ENCODE assay signal across 19 mouse cellular contexts in genomic region chr2:68944898-68945297, GRCm38 (mm10).
DNase-seq lines count a peak whose midpoint lies in the region; ATAC-seq and TF ChIP-seq lines count a peak whose summit lies in the region.
"Had no signal": no experiment of that assay in that cellular context is flagged by ENCODE, and none has a peak within 500 bp of the region (broad histone marks: within the 10 kb centered on the region; RNA-seq: fewer than 3 reads in every experiment).

No protein-coding gene starts in this region.

- peak overlapping the region; percentile 77 for H3K27ac ChIP-seq in liver, adult 2 months (replicated peaks; ENCODE audit: insufficient read depth, low read depth, low read length)
- no peak overlapping the region for H3K27ac ChIP-seq in liver, embryonic 11.5 days (ENCODE audit: low read depth, low read length)
- no peak overlapping the region for H3K27ac ChIP-seq in intestine, embryonic 16.5 days (ENCODE audit: low read length)
- H3K27ac ChIP-seq in kidney, postnatal 0 days, result no peak overlapping the region
- H3K27ac ChIP-seq in small intestine, adult 2 months (ENCODE audit: insufficient read depth, low read depth, low read length), result peak overlapping the region; percentile 73
- H3K27ac ChIP-seq: embryonic facial prominence, embryonic 15.5 days; forebrain, embryonic 13.5 days; gastrocnemius, adult 2 months; limb, embryonic 12.5 days; neural tube, embryonic 12.5 days; stomach, embryonic 15.5 days had no signal

- ATAC-seq in liver, embryonic 11.5 days (replicated peaks; ENCODE audit: low FRiP score), result no peak
- peak; percentile 83 for ATAC-seq in intestine, embryonic 16.5 days
- ATAC-seq in kidney, postnatal 0 days (replicated peaks; ENCODE audit: low FRiP score, low read depth), result no peak; the same call in 1 of the 2 replicates
- ATAC-seq: activated CD4-positive, CD25-positive, alpha-beta regulatory T cell, adult 4 months; forebrain, embryonic 13.5 days; inflammation-experienced regulatory T-cells, adult 6 months; midbrain, embryonic 16.5 days had no signal

- no peak overlapping the region for H3K4me2 ChIP-seq in liver, embryonic 11.5 days
- H3K4me2 ChIP-seq in intestine, embryonic 16.5 days (ENCODE audit: low read depth, low read length), result no peak overlapping the region
- H3K4me2 ChIP-seq in kidney, postnatal 0 days (ENCODE audit: low read length), result no peak overlapping the region
- H3K4me2 ChIP-seq: embryonic facial prominence, embryonic 15.5 days; forebrain, embryonic 13.5 days; limb, embryonic 12.5 days; neural tube, embryonic 12.5 days; stomach, embryonic 15.5 days had no signal

- no peaks in the 10 kb centered on the region for H3K27me3 ChIP-seq in liver, adult 2 months (ENCODE audit: control insufficient read depth, insufficient read depth, low read length)
- no peaks in the 10 kb centered on the region for H3K27me3 ChIP-seq in liver, embryonic 11.5 days (replicated peaks; ENCODE audit: control insufficient read depth, insufficient read depth, low read length)
- H3K27me3 ChIP-seq in intestine, embryonic 16.5 days (replicated peaks; ENCODE audit: control insufficient read depth, insufficient read depth, low read length), result no peaks in the 10 kb centered on the region
- no peaks in the 10 kb centered on the region for H3K27me3 ChIP-seq in kidney, postnatal 0 days (ENCODE audit: insufficient read depth, low read length)
- H3K27me3 ChIP-seq in small intestine, adult 2 months (ENCODE audit: control insufficient read depth, insufficient read depth, low read length), result no peaks in the 10 kb centered on the region
- H3K27me3 ChIP-seq: embryonic facial prominence, embryonic 15.5 days; forebrain, embryonic 13.5 days; limb, embryonic 12.5 days; neural tube, embryonic 12.5 days; stomach, embryonic 15.5 days had no signal

- 6% methylated on average over 2 of the region's 2 CpGs for WGBS in liver, adult 2 months
- WGBS in liver, embryonic 11.5 days, result 63% methylated on average over 2 of the region's 2 CpGs
- 24% methylated on average over 2 of the region's 2 CpGs for WGBS in intestine, embryonic 16.5 days
- 30% methylated on average over 2 of the region's 2 CpGs for WGBS in kidney, postnatal 0 days
- WGBS in small intestine, adult 2 months, result 13% methylated on average over 2 of the region's 2 CpGs

- no peak overlapping the region for H3K4me3 ChIP-seq in liver, adult 2 months (ENCODE audit: insufficient read depth, low read depth, low read length)
- no peak overlapping the region for H3K4me3 ChIP-seq in liver, embryonic 11.5 days (ENCODE audit: low read depth, low read length)
- no peak overlapping the region for H3K4me3 ChIP-seq in intestine, embryonic 16.5 days (ENCODE audit: low read length)
- H3K4me3 ChIP-seq in kidney, postnatal 0 days (replicated peaks; ENCODE audit: low read depth, low read length), result no peak overlapping the region
- no peak overlapping the region for H3K4me3 ChIP-seq in small intestine, adult 2 months (ENCODE audit: low read depth, low read length)
- H3K4me3 ChIP-seq: embryonic facial prominence, embryonic 15.5 days; forebrain, embryonic 13.5 days; gastrocnemius, adult 2 months; limb, embryonic 12.5 days; neural tube, embryonic 12.5 days; stomach, embryonic 15.5 days had no signal

- no peak for TF ChIP-seq CTCF in liver, adult 2 months (IDR thresholded peaks at IDR 0.05; ENCODE audit: low read depth, low read length)
- no peak for TF ChIP-seq CTCF in kidney, postnatal 0 days (IDR thresholded peaks at IDR 0.05; ENCODE audit: low read depth)
- no peak for TF ChIP-seq CTCF in small intestine, adult 2 months (IDR thresholded peaks at IDR 0.05; ENCODE audit: extremely low read depth, insufficient read length, insufficient replicate concordance, low read depth, low read length)

- no peaks in the 10 kb centered on the region for H3K36me3 ChIP-seq in liver, adult 2 months (ENCODE audit: control insufficient read depth, insufficient read depth, low read length)
- H3K36me3 ChIP-seq in liver, embryonic 11.5 days (ENCODE audit: control insufficient read depth, insufficient read depth, low read length), result no peaks in the 10 kb centered on the region
- no peaks in the 10 kb centered on the region for H3K36me3 ChIP-seq in intestine, embryonic 16.5 days (ENCODE audit: control insufficient read depth, insufficient read depth, low read length)
- H3K36me3 ChIP-seq in kidney, postnatal 0 days (ENCODE audit: insufficient read depth, low read length), result no peaks in the 10 kb centered on the region
- H3K36me3 ChIP-seq in small intestine, adult 2 months (ENCODE audit: control insufficient read depth, insufficient read depth, low read length), result peaks cover 10% of the 10 kb centered on the region
- H3K36me3 ChIP-seq: stomach, embryonic 15.5 days had no signal

- H3K9ac ChIP-seq in liver, adult 2 months (ENCODE audit: low read depth, low read length), result no peak overlapping the region
- no peak overlapping the region for H3K9ac ChIP-seq in liver, embryonic 11.5 days (ENCODE audit: low read depth, low read length)
- H3K9ac ChIP-seq in intestine, embryonic 16.5 days (ENCODE audit: low read depth, low read length), result no peak overlapping the region
- no peak overlapping the region for H3K9ac ChIP-seq in kidney, postnatal 0 days (ENCODE audit: low read depth, low read length)
- H3K9ac ChIP-seq: embryonic facial prominence, embryonic 15.5 days; forebrain, embryonic 13.5 days; limb, embryonic 12.5 days; neural tube, embryonic 12.5 days; stomach, embryonic 15.5 days had no signal

- TF ChIP-seq POLR2A in liver, adult 2 months (IDR thresholded peaks at IDR 0.05; ENCODE audit: extremely low read depth, insufficient read depth, low read length), result no peak
- no peak for TF ChIP-seq POLR2A in small intestine, adult 2 months (IDR thresholded peaks at IDR 0.05; ENCODE audit: low read depth, low read length)

- peak; percentile 91 for DNase-seq in liver, adult 2 months (ENCODE audit: extremely low read depth, low read depth, low spot score)
- no peak for DNase-seq in liver, embryonic 11.5 days (ENCODE audit: low spot score)
- peak; percentile 84 for DNase-seq in kidney, postnatal 0 days (ENCODE audit: low spot score)
- DNase-seq in frontal cortex, adult 2 months (ENCODE audit: extremely low spot score in 1 of 2, low spot score in 1 of 2), result no peak
- DNase-seq in B cell, adult 2 months, result no peak
- DNase-seq: gastrocnemius, adult 2 months; heart, postnatal 36 days; thymus, postnatal 4 days had no signal

- peaks cover 4% of the 10 kb centered on the region for H3K79me2 ChIP-seq in liver, adult 2 months (ENCODE audit: control insufficient read depth, insufficient read depth, low read length)

- H3K9me3 ChIP-seq in liver, embryonic 11.5 days (ENCODE audit: control insufficient read depth, low read length), result no peaks in the 10 kb centered on the region
- H3K9me3 ChIP-seq in intestine, embryonic 16.5 days (ENCODE audit: control insufficient read depth, low read length), result no peaks in the 10 kb centered on the region
- no peaks in the 10 kb centered on the region for H3K9me3 ChIP-seq in kidney, postnatal 0 days (replicated peaks; ENCODE audit: low read length)
- H3K9me3 ChIP-seq: embryonic facial prominence, embryonic 15.5 days; forebrain, embryonic 13.5 days; G1E; neural tube, embryonic 12.5 days; stomach, embryonic 15.5 days had no signal

- peaks cover 19% of the 10 kb centered on the region for H3K4me1 ChIP-seq in liver, adult 2 months (ENCODE audit: control insufficient read depth, insufficient read depth, low read length)
- peaks cover 25% of the 10 kb centered on the region for H3K4me1 ChIP-seq in liver, embryonic 11.5 days (replicated peaks; ENCODE audit: control insufficient read depth, insufficient read depth, low read length)
- H3K4me1 ChIP-seq in intestine, embryonic 16.5 days (ENCODE audit: control insufficient read depth, insufficient read depth, low read length), result peaks cover 14% of the 10 kb centered on the region
- H3K4me1 ChIP-seq in kidney, postnatal 0 days (replicated peaks; ENCODE audit: insufficient read depth, low read length), result no peaks in the 10 kb centered on the region; the same call in 1 of the 2 replicates
- H3K4me1 ChIP-seq in small intestine, adult 2 months (ENCODE audit: control insufficient read depth, insufficient read depth, insufficient read length, low read length), result peaks cover 17% of the 10 kb centered on the region; the same call in 1 of the 2 replicates
- H3K4me1 ChIP-seq: embryonic facial prominence, embryonic 15.5 days; forebrain, embryonic 13.5 days; limb, embryonic 12.5 days; neural tube, embryonic 12.5 days; stomach, embryonic 15.5 days had no signal

Comparison
In these comparisons a context has a peak if more than half of its experiments do, and no peak if none do; other contexts are left out.
1. DNase-seq: peak in liver, adult 2 months (single experiment) and kidney, postnatal 0 days (single experiment); none in liver, embryonic 11.5 days (single experiment), frontal cortex, adult 2 months (0 of 2) and B cell, adult 2 months (0 of 2).
2. H3K27ac ChIP-seq: peak in liver, adult 2 months (single experiment) and small intestine, adult 2 months (single experiment); none in liver, embryonic 11.5 days (single experiment), intestine, embryonic 16.5 days (single experiment) and kidney, postnatal 0 days (single experiment).